Mouse (Mus musculus): ENCODE measurements around the gene Tnik.

GRCm38 (mm10) chr3:28721838-28722237 lies 458.8 kb downstream of the Tnik start:
- TF ChIP-seq GATA1 (IDR thresholded peaks at IDR 0.05; ENCODE audit: low read length), result no peak
- no peak for TF ChIP-seq TAL1 (IDR thresholded peaks at IDR 0.05; ENCODE audit: low read length)

Measured in erythroblast, embryonic 14.5 days (primary cell).